Mouse (Mus musculus) megakaryocyte, embryonic 14.5 days (primary cell): ENCODE results near the gene Itgav.

Source experiments
- FLI1 ChIP-seq: IDR thresholded peaks from 2 replicates; pipeline ENCODE4 v1.6.1; 2012; ENCODE audit warnings: low read length, inconsistent platforms, mixed read lengths
- GATA1 ChIP-seq: IDR thresholded peaks from 3 replicates; pipeline ENCODE4 v1.6.1; 2012; ENCODE audit warnings: mixed read lengths, low read length, inconsistent platforms, borderline replicate concordance

GRCm38 (mm10) chr2:83832903-83833302, 108.7 kb downstream of the Itgav start:
- TF ChIP-seq GATA1 (no peak), FLI1 (no peak)
